Mouse (Mus musculus) forelimb bud, embryonic 11.5 days (tissue): Measurements from ENCODE around the gene Gm11437.
A peak's percentile ranks its signal among the peaks of the same experiment; 100 is the strongest.

Experiments used
- DNase-seq: peaks from one replicate; pipeline ENCODE4 v3.0.0-alpha.2; 2012; ENCODE audit warnings: low read depth, low spot score

The Gm11437 gene

GRCm38 (mm10) chr11:84141752-84142151 is 25.5 kb downstream of the Gm11437 start:
- DNase-seq = peak; percentile 52

- no peak for DNase-seq
Measured at GRCm38 (mm10) chr11:84136453-84136852, 30.8 kb downstream of the Gm11437 start.

- no peak for DNase-seq
Measured at GRCm38 (mm10) chr11:84134331-84134860, 32.9 kb downstream of the Gm11437 start.

GRCm38 (mm10) chr11:84129799-84130185 is 37.5 kb downstream of the Gm11437 start:
- DNase-seq = no peak

GRCm38 (mm10) chr11:84128943-84129798 is 38.1 kb downstream of the Gm11437 start, which contains the start of the genes Tada2a and Acaca:
Gene Tada2a, minus strand, starts transcription at chr11:84129600.
Gene Acaca, plus strand, starts transcription at chr11:84129672.
- DNase-seq = peak; percentile 87

- no peak for DNase-seq
Measured at GRCm38 (mm10) chr11:84127977-84128376, 39.3 kb downstream of the Gm11437 start.

- no peak for DNase-seq
Measured at GRCm38 (mm10) chr11:84121051-84121956, 46.0 kb downstream of the Gm11437 start.

GRCm38 (mm10) chr11:84117431-84117830 is 49.8 kb downstream of the Gm11437 start:
- DNase-seq = no peak

- no peak for DNase-seq
Measured at GRCm38 (mm10) chr11:84116221-84116620, 51.1 kb downstream of the Gm11437 start.

GRCm38 (mm10) chr11:84115646-84116045 is 51.6 kb downstream of the Gm11437 start:
- no peak for DNase-seq

GRCm38 (mm10) chr11:84113623-84114022 is 53.7 kb downstream of the Gm11437 start:
- no peak for DNase-seq

GRCm38 (mm10) chr11:84107137-84107536 is 60.1 kb downstream of the Gm11437 start:
- DNase-seq = no peak

GRCm38 (mm10) chr11:84104036-84104435 is 63.2 kb downstream of the Gm11437 start:
- no peak for DNase-seq

- DNase-seq = no peak
Measured at GRCm38 (mm10) chr11:84101182-84101581, 66.1 kb downstream of the Gm11437 start.
